Mouse (Mus musculus): ENCODE data around the gene Phkg1. TPM values are rescaled to one million over a fixed set of nuclear protein-coding genes. Genes with fewer than 3 reads are reported as not detected.
"Not testable (repeated sequence)": the region's sequence is repeated elsewhere in the genome, so short reads cannot be mapped to it uniquely, and the experiment has no call there.

Phkg1 gene
- polyA plus RNA-seq, 1 experiment from 2014 or later: not detected

DNA sequence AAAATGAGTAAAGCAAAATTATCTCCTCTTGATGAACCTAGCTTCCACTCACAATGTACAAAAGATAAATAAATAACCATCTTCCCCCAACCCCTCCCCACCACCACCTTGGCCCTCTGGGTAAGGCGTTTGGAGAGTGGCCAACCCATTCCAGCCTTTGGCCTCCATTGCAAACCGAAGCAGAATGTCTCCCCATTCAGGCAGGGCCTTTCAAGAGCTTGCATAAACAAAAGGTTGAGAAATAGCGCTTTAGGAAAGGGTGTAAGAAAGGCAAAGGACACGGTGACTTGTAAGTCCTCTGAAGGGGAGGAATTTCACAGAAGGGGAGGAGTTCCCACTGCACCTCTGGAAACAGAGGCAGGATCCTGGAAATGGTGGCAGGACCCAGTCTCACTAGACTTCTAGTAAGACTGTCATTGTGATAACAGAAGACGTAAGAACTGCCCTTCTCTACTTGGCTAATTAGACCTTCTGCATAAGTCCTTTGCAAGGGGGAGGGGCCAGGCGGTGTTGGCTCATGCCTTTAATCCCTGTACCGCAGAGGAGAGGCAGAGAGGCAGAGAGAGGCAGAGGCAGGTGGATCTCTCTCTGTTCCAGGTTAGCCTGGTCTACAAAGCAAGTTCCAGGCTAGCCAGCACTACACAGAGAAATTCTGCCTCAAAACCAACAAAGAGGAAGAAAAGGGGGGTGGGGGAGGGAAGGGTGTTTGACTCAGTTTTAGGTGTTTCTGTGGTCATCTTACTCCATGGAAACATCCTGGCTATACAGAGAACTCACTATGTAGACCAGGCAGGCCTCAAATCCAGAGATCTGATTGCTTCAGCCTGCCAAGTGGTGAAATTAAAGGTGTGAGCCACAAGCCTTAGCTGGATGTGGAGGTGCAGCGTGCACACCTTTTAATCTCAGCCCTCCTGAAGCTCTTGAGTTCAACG is 31.8 kb upstream of the Phkg1 start:
- no peak overlapping the region for H3K9ac ChIP-seq (ENCODE audit: low read length)
- WGBS: 52% methylated on average over 9 of the region's 9 CpGs
- no peak overlapping the region for H3K27ac ChIP-seq (ENCODE audit: low read depth, low read length)
- no peak overlapping the region for H3K4me3 ChIP-seq (ENCODE audit: low read depth, low read length)
- H3K4me2 ChIP-seq (ENCODE audit: low read depth): no peak overlapping the region
- H3K27me3 ChIP-seq (ENCODE audit: control insufficient read depth, insufficient read depth, low read length): no peaks in the 10 kb centered on the region
- H3K36me3 ChIP-seq (ENCODE audit: control insufficient read depth, insufficient read depth, low read length): no peaks in the 10 kb centered on the region
- H3K9me3 ChIP-seq (ENCODE audit: control insufficient read depth, low read length): no peaks in the 10 kb centered on the region
- H3K4me1 ChIP-seq (ENCODE audit: control insufficient read depth, insufficient read depth, low read length): no peaks in the 10 kb centered on the region
- DNase-seq (ENCODE audit: low spot score) (no peak), ATAC-seq (ENCODE audit: insufficient read depth, low FRiP score, low TSS enrichment) (no peak)

DNA sequence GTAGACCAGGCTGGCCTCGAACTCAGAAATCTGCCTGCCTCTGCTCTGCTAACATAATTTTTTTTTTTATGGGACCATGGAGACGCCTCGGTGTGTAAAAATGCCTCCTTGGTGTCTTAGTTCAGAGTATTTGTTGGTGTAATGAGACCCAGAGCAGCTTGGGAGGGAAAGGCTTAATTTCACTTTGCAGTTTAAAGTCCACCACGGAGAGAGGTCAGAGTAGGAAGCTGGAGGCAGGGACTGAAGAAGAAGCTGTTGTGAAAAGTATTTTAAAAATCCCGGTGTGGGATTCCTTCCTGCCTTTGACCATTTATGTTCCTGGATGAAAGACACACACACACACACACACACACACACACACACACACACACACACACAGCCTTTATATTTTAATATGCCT is 27.6 kb upstream of the Phkg1 start:
- no peak for DNase-seq (ENCODE audit: low spot score)
- Histone ChIP-seq H3K27me3 (ENCODE audit: control insufficient read depth, insufficient read depth, low read length) (no peaks in the 10 kb centered on the region), H3K4me3 (ENCODE audit: low read depth, low read length) (no peak overlapping the region), H3K9me3 (ENCODE audit: control insufficient read depth, low read length) (no peaks in the 10 kb centered on the region), H3K36me3 (ENCODE audit: control insufficient read depth, insufficient read depth, low read length) (no peaks in the 10 kb centered on the region), H3K4me1 (ENCODE audit: control insufficient read depth, insufficient read depth, low read length) (no peaks in the 10 kb centered on the region), H3K9ac (ENCODE audit: low read length) (no peak overlapping the region), H3K4me2 (ENCODE audit: low read depth) (no peak overlapping the region), H3K27ac (ENCODE audit: low read depth, low read length) (no peak overlapping the region)
- 84% methylated on average over 5 of the region's 5 CpGs for WGBS
- ATAC-seq (ENCODE audit: insufficient read depth, low FRiP score, low TSS enrichment): no peak

DNA sequence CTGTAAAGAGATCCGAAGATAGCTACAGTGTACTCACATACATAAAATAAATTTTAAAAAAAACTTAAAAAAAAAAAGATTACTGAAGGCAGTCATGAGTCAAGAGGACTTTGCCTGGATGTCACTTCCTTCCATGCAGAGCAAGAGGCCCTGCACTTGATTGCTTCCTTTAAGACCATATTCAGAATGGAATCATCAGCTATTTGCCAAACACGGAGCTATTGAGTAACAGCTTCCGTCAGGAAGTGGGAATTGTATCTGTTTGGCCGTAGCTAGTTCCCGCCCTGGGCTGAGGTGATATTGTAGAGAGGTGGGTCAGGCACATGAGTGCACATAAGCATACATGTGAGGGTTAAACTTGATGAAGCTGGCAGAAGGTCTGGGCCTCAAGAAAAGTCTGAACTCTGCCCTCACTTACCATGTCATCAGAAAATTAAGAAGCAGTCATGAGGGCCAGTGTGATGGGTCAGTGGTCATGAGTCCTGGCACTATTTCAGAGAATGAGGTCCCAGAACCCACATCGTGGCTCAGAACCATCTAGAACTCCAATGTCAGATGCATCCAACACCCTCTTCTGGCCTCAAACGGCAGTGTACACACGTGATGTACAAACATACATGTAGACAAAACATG is 26.6 kb upstream of the Phkg1 start:
- Histone ChIP-seq H3K36me3 (ENCODE audit: control insufficient read depth, insufficient read depth, low read length) (no peaks in the 10 kb centered on the region), H3K4me3 (ENCODE audit: low read depth, low read length) (no peak overlapping the region), H3K9me3 (ENCODE audit: control insufficient read depth, low read length) (no peaks in the 10 kb centered on the region), H3K27me3 (ENCODE audit: control insufficient read depth, insufficient read depth, low read length) (no peaks in the 10 kb centered on the region), H3K4me1 (ENCODE audit: control insufficient read depth, insufficient read depth, low read length) (no peaks in the 10 kb centered on the region), H3K4me2 (ENCODE audit: low read depth) (no peak overlapping the region), H3K27ac (ENCODE audit: low read depth, low read length) (no peak overlapping the region), H3K9ac (ENCODE audit: low read length) (no peak overlapping the region)
- 86% methylated on average over 8 of the region's 8 CpGs for WGBS
- no peak for ATAC-seq (ENCODE audit: insufficient read depth, low FRiP score, low TSS enrichment)
- no peak for DNase-seq (ENCODE audit: low spot score)

DNA sequence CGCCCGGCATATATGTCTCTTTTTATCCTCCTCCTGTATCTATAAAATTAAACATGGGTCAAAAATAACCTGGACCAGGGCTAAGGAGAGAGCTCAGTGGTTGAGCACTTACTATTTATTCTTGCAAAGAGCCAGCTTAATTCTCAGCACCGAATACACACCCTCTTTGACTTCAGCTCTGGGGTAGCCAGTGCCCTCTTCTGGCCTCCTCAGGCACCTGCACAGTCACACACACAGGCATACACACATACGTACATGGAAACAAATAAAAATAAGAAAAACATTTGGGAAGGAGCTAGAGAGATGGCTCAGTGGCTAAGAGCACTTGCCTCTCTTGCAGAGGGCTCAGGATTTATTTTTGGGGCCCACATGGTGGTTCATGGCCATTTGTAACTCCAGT is 23.6 kb upstream of the Phkg1 start:
- Histone ChIP-seq H3K27ac (ENCODE audit: low read depth, low read length) (no peak overlapping the region), H3K4me3 (ENCODE audit: low read depth, low read length) (no peak overlapping the region)

DNA sequence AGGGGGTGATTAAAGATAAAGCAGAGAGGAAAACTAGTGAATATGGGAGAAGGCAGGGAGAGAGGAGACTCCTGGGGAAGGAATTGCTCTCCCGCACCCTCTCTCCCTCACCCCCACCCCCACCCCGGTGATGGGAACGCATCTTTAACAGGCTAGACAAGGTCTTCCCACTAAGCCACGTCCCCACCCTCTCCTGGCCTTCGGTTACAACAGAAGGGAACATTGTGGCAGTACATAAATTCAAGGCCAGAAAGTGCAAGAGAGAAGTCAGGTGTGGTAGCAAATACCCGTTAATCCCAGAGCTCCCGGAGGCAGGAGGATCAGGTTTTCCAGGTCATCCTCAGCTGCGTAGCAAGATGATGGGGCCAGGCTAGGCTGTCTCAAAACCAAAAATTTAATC is 21.0 kb upstream of the Phkg1 start:
- H3K27ac ChIP-seq (ENCODE audit: low read depth, low read length): no peak overlapping the region
- no peak for DNase-seq (ENCODE audit: low spot score)
- no peak for ATAC-seq (ENCODE audit: insufficient read depth, low FRiP score, low TSS enrichment)
- no peaks in the 10 kb centered on the region for H3K9me3 ChIP-seq (ENCODE audit: control insufficient read depth, low read length)
- no peaks in the 10 kb centered on the region for H3K36me3 ChIP-seq (ENCODE audit: control insufficient read depth, insufficient read depth, low read length)
- no peak overlapping the region for H3K9ac ChIP-seq (ENCODE audit: low read length)
- 70% methylated on average over 8 of the region's 8 CpGs for WGBS
- no peak overlapping the region for H3K4me2 ChIP-seq (ENCODE audit: low read depth)
- no peaks in the 10 kb centered on the region for H3K27me3 ChIP-seq (ENCODE audit: control insufficient read depth, insufficient read depth, low read length)
- H3K4me3 ChIP-seq (ENCODE audit: low read depth, low read length): no peak overlapping the region
- H3K4me1 ChIP-seq (ENCODE audit: control insufficient read depth, insufficient read depth, low read length): no peaks in the 10 kb centered on the region

More for the DNA sequence above, 23.6 kb upstream of the Phkg1 start:
- H3K9me3 ChIP-seq (ENCODE audit: control insufficient read depth, low read length): no peaks in the 10 kb centered on the region
- DNase-seq (ENCODE audit: low spot score): no peak
- H3K27me3 ChIP-seq (ENCODE audit: control insufficient read depth, insufficient read depth, low read length): no peaks in the 10 kb centered on the region
- no peaks in the 10 kb centered on the region for H3K4me1 ChIP-seq (ENCODE audit: control insufficient read depth, insufficient read depth, low read length)
- H3K9ac ChIP-seq (ENCODE audit: low read length): no peak overlapping the region
- 94% methylated on average over 4 of the region's 4 CpGs for WGBS
- no peak for ATAC-seq (ENCODE audit: insufficient read depth, low FRiP score, low TSS enrichment)
- no peaks in the 10 kb centered on the region for H3K36me3 ChIP-seq (ENCODE audit: control insufficient read depth, insufficient read depth, low read length)
- H3K4me2 ChIP-seq (ENCODE audit: low read depth): no peak overlapping the region

DNA sequence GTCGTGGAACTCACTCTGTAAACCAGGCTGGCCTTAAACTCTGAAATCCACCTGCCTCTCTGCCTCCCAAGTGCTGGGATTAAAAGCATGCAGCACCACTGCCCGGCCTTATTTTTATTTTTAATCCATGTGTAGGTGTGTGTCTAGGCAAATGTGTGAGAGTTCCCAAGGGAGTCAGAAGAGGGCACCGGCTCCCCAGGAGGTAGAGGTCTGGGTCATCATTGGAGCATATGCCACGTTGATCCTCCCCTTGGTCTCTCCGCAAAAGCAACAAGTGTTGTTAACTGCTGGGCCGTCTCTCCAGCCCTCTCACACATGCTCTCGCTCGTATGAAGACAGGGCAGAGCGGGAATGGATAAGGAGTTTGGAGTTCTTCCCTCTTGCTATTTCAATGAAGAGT is 20.4 kb upstream of the Phkg1 start:
- Histone ChIP-seq H3K27ac (ENCODE audit: low read depth, low read length) (no peak overlapping the region), H3K4me3 (ENCODE audit: low read depth, low read length) (no peak overlapping the region)

DNA sequence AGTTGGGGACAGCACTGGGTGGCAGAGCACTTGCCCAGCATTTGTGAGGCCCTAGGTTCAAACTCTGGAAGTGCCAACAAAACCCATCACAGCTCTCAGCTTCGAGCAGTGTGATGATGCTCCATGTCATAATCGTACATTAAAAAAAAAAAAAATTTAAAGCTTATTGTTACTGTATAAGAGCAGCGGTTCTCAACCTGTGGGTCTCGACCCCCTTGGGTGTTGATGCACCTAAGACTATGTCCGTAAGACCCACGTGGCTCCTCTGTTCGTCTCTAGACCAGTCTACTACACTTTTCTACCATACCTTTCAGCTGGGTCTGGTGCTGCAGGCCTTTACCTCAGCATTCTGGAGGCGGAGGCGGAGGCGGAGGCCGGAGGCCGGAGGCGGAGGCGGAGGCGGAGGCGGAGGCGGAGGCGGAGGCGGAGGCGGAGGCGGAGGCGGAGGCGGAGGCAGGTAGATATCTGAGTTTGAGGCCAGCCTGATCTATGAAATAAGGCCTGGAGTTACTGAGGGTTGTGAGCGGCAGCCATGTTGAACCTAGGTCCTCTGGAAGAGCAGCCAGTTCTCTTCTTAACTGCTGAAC is 19.8 kb upstream of the Phkg1 start:
- ATAC-seq (ENCODE audit: insufficient read depth, low FRiP score, low TSS enrichment) (no peak), DNase-seq (ENCODE audit: low spot score) (no peak)
- no peaks in the 10 kb centered on the region for H3K9me3 ChIP-seq (ENCODE audit: control insufficient read depth, low read length)
- H3K4me2 ChIP-seq (ENCODE audit: low read depth): no peak overlapping the region
- no peaks in the 10 kb centered on the region for H3K36me3 ChIP-seq (ENCODE audit: control insufficient read depth, insufficient read depth, low read length)
- no peaks in the 10 kb centered on the region for H3K27me3 ChIP-seq (ENCODE audit: control insufficient read depth, insufficient read depth, low read length)
- H3K9ac ChIP-seq (ENCODE audit: low read length): no peak overlapping the region
- H3K4me1 ChIP-seq (ENCODE audit: control insufficient read depth, insufficient read depth, low read length): no peaks in the 10 kb centered on the region
- WGBS: 89% methylated on average over 24 of the region's 24 CpGs
- no peak overlapping the region for H3K4me3 ChIP-seq (ENCODE audit: low read depth, low read length)
- no peak overlapping the region for H3K27ac ChIP-seq (ENCODE audit: low read depth, low read length)

More for the DNA sequence above, 20.4 kb upstream of the Phkg1 start:
- DNase-seq (ENCODE audit: low spot score) (no peak), ATAC-seq (ENCODE audit: insufficient read depth, low FRiP score, low TSS enrichment) (no peak)
- H3K9me3 ChIP-seq (ENCODE audit: control insufficient read depth, low read length): no peaks in the 10 kb centered on the region
- no peak overlapping the region for H3K9ac ChIP-seq (ENCODE audit: low read length)
- no peak overlapping the region for H3K4me2 ChIP-seq (ENCODE audit: low read depth)
- 84% methylated on average over 9 of the region's 9 CpGs for WGBS
- H3K27me3 ChIP-seq (ENCODE audit: control insufficient read depth, insufficient read depth, low read length): no peaks in the 10 kb centered on the region
- H3K4me1 ChIP-seq (ENCODE audit: control insufficient read depth, insufficient read depth, low read length): no peaks in the 10 kb centered on the region
- H3K36me3 ChIP-seq (ENCODE audit: control insufficient read depth, insufficient read depth, low read length): no peaks in the 10 kb centered on the region

DNA sequence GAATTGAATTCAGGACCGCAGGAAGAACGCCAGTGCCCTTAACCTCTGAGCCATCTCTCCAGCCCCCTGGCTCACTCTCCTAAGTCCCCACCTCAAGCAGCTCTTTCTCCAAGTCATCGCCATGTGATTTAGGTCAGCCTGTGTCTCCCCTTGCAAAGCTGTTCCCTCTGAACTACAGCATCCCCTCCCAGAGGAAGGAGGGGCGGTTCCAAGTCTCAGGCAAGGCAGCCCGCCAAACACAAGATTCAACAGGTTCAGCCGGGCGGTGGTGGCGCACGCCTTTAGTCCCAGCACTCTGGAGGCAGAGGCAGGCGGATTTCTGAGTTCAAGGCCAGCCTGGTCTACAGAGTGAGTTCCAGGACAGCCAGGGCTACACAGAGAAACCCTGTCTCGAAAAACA is 17.1 kb upstream of the Phkg1 start:
- DNase-seq (ENCODE audit: low spot score); H3K27ac ChIP-seq (ENCODE audit: low read depth, low read length): not testable (repeated sequence)
- WGBS: 88% methylated on average over 10 of the region's 11 CpGs

More for the DNA sequence above, 17.1 kb upstream of the Phkg1 start:
- H3K4me3 ChIP-seq (ENCODE audit: low read depth, low read length); H3K9me3 ChIP-seq (ENCODE audit: control insufficient read depth, low read length); H3K4me1 ChIP-seq (ENCODE audit: control insufficient read depth, insufficient read depth, low read length); H3K36me3 ChIP-seq (ENCODE audit: control insufficient read depth, insufficient read depth, low read length); H3K9ac ChIP-seq (ENCODE audit: low read length); ATAC-seq (ENCODE audit: insufficient read depth, low FRiP score, low TSS enrichment); H3K27me3 ChIP-seq (ENCODE audit: control insufficient read depth, insufficient read depth, low read length); H3K4me2 ChIP-seq (ENCODE audit: low read depth): not testable (repeated sequence)

All from neural tube, embryonic 11.5 days (tissue).